Mouse (Mus musculus) intestine, embryonic 14.5 days (tissue): Measurements from ENCODE around the gene Foxe3. TPM values are rescaled to one million over a fixed set of nuclear protein-coding genes. Genes with fewer than 3 reads are reported as not detected.

ENCODE experiments used
- ATAC-seq: fragments of 200-750 bp; cut with Nextera tagmentation; replicated peaks from 2 replicates; pipeline ENCODE4 v1.8.0; 2017; ENCODE audit warnings: low read depth, moderate number of reproducible peaks, moderate TSS enrichment, moderate library complexity; ENCODE audit not compliant: low FRiP score, low TSS enrichment
- DNase-seq: peaks from one replicate; pipeline ENCODE4 v3.0.0-alpha.2; 2018; ENCODE audit warnings: low spot score
- H3K27ac ChIP-seq: fragments of 300-500 bp; sonication (generic); 2 replicates; pipeline ENCODE4 v1.5.1; 2014; ENCODE audit warnings: low read depth, mild to moderate bottlenecking, control low read depth
- H3K27me3 ChIP-seq: fragments of 300-500 bp; sonication (generic); replicated peaks from 2 replicates; pipeline ENCODE4 v1.6.1; 2014; ENCODE audit warnings: low read length, control low read depth; ENCODE audit not compliant: control insufficient read depth, insufficient read depth
- H3K36me3 ChIP-seq: fragments of 300-500 bp; sonication (generic); 2 replicates; pipeline ENCODE4 v1.6.1; 2014; ENCODE audit warnings: low read length, control low read depth; ENCODE audit not compliant: control insufficient read depth, insufficient read depth
- H3K4me1 ChIP-seq: fragments of 300-500 bp; sonication (generic); replicated peaks from 2 replicates; pipeline ENCODE4 v1.6.1; 2014; ENCODE audit warnings: low read length, control low read depth, mixed read lengths; ENCODE audit not compliant: control insufficient read depth, insufficient read depth
- H3K4me2 ChIP-seq: fragments of 300-500 bp; sonication (generic); 2 replicates; pipeline ENCODE4 v1.6.1; 2014; ENCODE audit warnings: low read length
- H3K4me3 ChIP-seq: fragments of 300-500 bp; sonication (generic); 2 replicates; pipeline ENCODE4 v1.5.1; 2014; ENCODE audit warnings: low read depth, low read length, control low read depth, mixed read lengths
- H3K9ac ChIP-seq: fragments of 300-500 bp; sonication (generic); 2 replicates; pipeline ENCODE4 v1.6.1; 2014; ENCODE audit warnings: mild to moderate bottlenecking, low read length
- H3K9me3 ChIP-seq: fragments of 300-500 bp; sonication (generic); 2 replicates; pipeline ENCODE4 v1.6.1; 2016; ENCODE audit warnings: low read length, control low read depth; ENCODE audit not compliant: control insufficient read depth
- WGBS: fragments of 180-500 bp; shearing (Covaris S2); extraction: QIAGEN DNeasy Blood & Tissue Kit; methylation state at CpG from one replicate; pipeline ENCODE4 v1.1.7; 2014; 5-methylcytosine and 5-hydroxymethylcytosine counted together
- polyA plus RNA-seq: library from polyadenylated mRNA; unstranded; fragments of >200 nt; fragmentation: Nextera tagmentation; extraction: Ambion mirVana; gene quantifications from 2 replicates; pipeline ENCODE4 v1.2.1, GENCODE M21; 2014

Gene Foxe3
- polyA plus RNA-seq, 1 experiment from 2014 or later, result not detected

- no peak overlapping the region for H3K4me2 ChIP-seq
- no peak overlapping the region for H3K4me3 ChIP-seq
- no peak overlapping the region for H3K9ac ChIP-seq
- H3K36me3 ChIP-seq, result no peaks in the 10 kb centered on the region
- DNase-seq, result no peak
- no peak for ATAC-seq
- H3K4me1 ChIP-seq, result no peaks in the 10 kb centered on the region
- peaks cover 6% of the 10 kb centered on the region for H3K27me3 ChIP-seq
- H3K27ac ChIP-seq, result no peak overlapping the region
- no peaks in the 10 kb centered on the region for H3K9me3 ChIP-seq
- WGBS, result 71% methylated on average over 7 of the region's 7 CpGs
These were observed 22.2 kb upstream of the Foxe3 start for GRCm38 (mm10) chr4:114947852-114948481.

- H3K4me1 ChIP-seq, result no peaks in the 10 kb centered on the region
- H3K27ac ChIP-seq, result no peak overlapping the region
- no peaks in the 10 kb centered on the region for H3K9me3 ChIP-seq
- no peaks in the 10 kb centered on the region for H3K36me3 ChIP-seq
- 20% methylated on average over 6 of the region's 6 CpGs for WGBS
- peaks cover 6% of the 10 kb centered on the region for H3K27me3 ChIP-seq
- no peak overlapping the region for H3K4me3 ChIP-seq
- DNase-seq, result peak; percentile 93
- H3K4me2 ChIP-seq, result no peak overlapping the region
- H3K9ac ChIP-seq, result no peak overlapping the region
- peak; percentile 68 for ATAC-seq
These were observed 21.6 kb upstream of the Foxe3 start for GRCm38 (mm10) chr4:114947395-114947794.

- H3K27me3 ChIP-seq, result peaks cover 6% of the 10 kb centered on the region
- no peak overlapping the region for H3K4me2 ChIP-seq
- 79% methylated on average over 4 of the region's 4 CpGs for WGBS
- H3K4me3 ChIP-seq, result no peak overlapping the region
- no peak for ATAC-seq
- no peaks in the 10 kb centered on the region for H3K36me3 ChIP-seq
- no peak for DNase-seq
- no peak overlapping the region for H3K9ac ChIP-seq
- H3K9me3 ChIP-seq, result no peaks in the 10 kb centered on the region
- no peak overlapping the region for H3K27ac ChIP-seq
- H3K4me1 ChIP-seq, result no peaks in the 10 kb centered on the region
These were observed 20.6 kb upstream of the Foxe3 start for GRCm38 (mm10) chr4:114946416-114946815.

GRCm38 (mm10) chr4:114945021-114945420, 19.2 kb upstream of the Foxe3 start:
- H3K27me3 ChIP-seq, result peaks cover 6% of the 10 kb centered on the region
- ATAC-seq (no peak), DNase-seq (no peak)
- WGBS, result 34% methylated on average over 5 of the region's 5 CpGs
- H3K4me2 ChIP-seq, result no peak overlapping the region
- no peaks in the 10 kb centered on the region for H3K4me1 ChIP-seq
- H3K36me3 ChIP-seq, result no peaks in the 10 kb centered on the region
- no peak overlapping the region for H3K4me3 ChIP-seq
- H3K9ac ChIP-seq, result no peak overlapping the region
- H3K27ac ChIP-seq, result no peak overlapping the region
- no peaks in the 10 kb centered on the region for H3K9me3 ChIP-seq

DNA sequence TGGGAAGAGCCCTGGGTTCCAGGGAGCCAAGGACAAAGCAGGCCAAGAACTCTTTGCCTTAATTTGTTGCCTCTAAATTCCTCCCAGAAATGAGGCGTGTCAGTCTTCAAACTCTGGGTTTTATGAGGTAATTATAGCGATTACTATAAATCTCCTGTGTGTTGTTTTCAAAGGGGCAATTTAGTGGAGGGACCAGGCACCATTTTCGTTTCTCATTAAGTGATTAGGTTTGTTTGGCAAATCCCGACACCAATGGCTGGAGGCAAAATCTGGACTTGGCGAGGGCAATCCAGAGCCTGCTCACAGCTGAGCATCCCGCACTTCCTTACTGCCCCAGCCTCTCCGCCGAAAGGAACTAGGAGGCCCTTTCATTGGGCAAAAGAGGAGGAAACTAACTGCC, 16.8 kb upstream of the Foxe3 start:
- no peak overlapping the region for H3K27ac ChIP-seq
- no peak overlapping the region for H3K9ac ChIP-seq
- DNase-seq (no peak), ATAC-seq (no peak)
- H3K4me1 ChIP-seq, result no peaks in the 10 kb centered on the region
- no peaks in the 10 kb centered on the region for H3K36me3 ChIP-seq
- no peaks in the 10 kb centered on the region for H3K9me3 ChIP-seq
- H3K4me2 ChIP-seq, result no peak overlapping the region
- WGBS, result 30% methylated on average over 8 of the region's 8 CpGs
- H3K27me3 ChIP-seq, result peaks cover 9% of the 10 kb centered on the region
- H3K4me3 ChIP-seq, result no peak overlapping the region

DNA sequence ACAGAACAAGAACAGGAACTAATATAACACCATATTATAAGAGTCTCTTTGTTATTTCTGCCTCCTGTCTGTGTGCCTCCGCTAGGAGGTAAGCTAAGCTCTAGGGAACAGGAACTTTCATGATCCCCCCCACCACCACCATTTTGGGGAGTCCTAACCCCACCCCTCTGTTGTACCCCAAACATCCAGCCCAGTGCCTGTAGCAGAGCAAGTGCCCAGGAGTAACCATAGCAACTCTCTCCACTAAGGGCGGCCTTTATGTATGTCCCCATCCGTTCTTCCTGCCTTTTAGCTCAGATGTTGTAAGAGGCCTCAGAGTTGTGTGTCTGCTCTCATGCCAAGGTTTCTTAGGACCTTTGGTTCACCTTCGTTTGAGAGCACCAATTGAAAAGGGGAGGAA, 16.3 kb upstream of the Foxe3 start:
- WGBS, result 53% methylated on average over 4 of the region's 4 CpGs
- no peak for ATAC-seq
- no peak overlapping the region for H3K27ac ChIP-seq

DNA sequence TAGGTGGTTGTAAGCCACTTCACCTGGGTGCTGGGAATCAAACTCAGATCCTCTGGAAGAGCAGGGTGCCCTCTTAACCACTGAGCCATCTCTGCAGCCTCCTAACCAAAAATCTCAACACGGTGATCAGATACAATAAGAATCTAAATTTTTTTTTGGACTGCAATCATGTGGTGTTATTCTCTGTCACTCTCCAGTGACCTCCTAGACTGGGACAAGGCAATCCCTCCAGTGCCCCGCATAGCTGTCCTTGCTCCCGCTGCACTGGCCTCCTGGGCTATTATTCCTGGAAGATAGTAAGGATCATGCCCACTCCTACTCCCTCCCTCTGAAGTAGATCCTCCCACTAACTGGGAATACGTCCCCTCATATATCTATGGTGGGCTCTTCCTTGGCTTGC, 15.5 kb upstream of the Foxe3 start:
- Histone ChIP-seq H3K27me3 (peaks cover 7% of the 10 kb centered on the region), H3K4me1 (no peaks in the 10 kb centered on the region), H3K9ac (no peak overlapping the region), H3K36me3 (no peaks in the 10 kb centered on the region), H3K27ac (no peak overlapping the region), H3K4me2 (no peak overlapping the region), H3K9me3 (no peaks in the 10 kb centered on the region), H3K4me3 (no peak overlapping the region)
- ATAC-seq (no peak), DNase-seq (peak; percentile 38)
- WGBS, result 80% methylated on average over 4 of the region's 4 CpGs

More for the DNA sequence above, 16.3 kb upstream of the Foxe3 start:
- no peaks in the 10 kb centered on the region for H3K9me3 ChIP-seq
- no peaks in the 10 kb centered on the region for H3K36me3 ChIP-seq
- H3K4me2 ChIP-seq, result no peak overlapping the region
- H3K4me3 ChIP-seq, result no peak overlapping the region
- DNase-seq, result peak; percentile 41
- no peak overlapping the region for H3K9ac ChIP-seq
- H3K4me1 ChIP-seq, result no peaks in the 10 kb centered on the region
- H3K27me3 ChIP-seq, result peaks cover 9% of the 10 kb centered on the region

DNA sequence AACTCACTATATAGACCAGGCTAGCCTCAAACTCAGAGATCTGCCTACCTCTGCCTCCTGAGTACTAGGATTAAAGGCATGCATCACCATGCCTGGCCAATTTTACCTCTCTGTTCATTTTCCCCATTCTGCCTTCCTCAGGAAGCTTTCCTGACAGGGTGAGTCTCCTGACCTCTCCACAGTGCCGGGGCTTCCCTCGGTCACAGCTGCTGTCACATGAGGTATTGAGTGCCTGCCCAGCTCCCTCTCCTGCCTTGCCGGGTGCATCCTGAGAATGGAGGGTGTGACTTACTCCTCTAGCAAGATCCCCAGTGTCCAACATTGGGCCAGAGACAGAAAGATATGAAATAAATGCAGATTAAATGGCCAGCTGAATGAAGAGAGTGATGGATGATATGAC, 12.4 kb upstream of the Foxe3 start:
- Histone ChIP-seq H3K9ac (no peak overlapping the region), H3K27me3 (peaks cover 13% of the 10 kb centered on the region; the same call in 1 of the 2 replicates), H3K9me3 (no peaks in the 10 kb centered on the region), H3K36me3 (no peaks in the 10 kb centered on the region), H3K4me2 (no peak overlapping the region), H3K4me3 (no peak overlapping the region), H3K27ac (no peak overlapping the region), H3K4me1 (no peaks in the 10 kb centered on the region)
- ATAC-seq (no peak), DNase-seq (no peak)
- 43% methylated on average over 3 of the region's 3 CpGs for WGBS

GRCm38 (mm10) chr4:114937459-114938047, 11.7 kb upstream of the Foxe3 start:
- Histone ChIP-seq H3K36me3 (no peaks in the 10 kb centered on the region), H3K9me3 (no peaks in the 10 kb centered on the region), H3K4me3 (no peak overlapping the region), H3K27ac (no peak overlapping the region), H3K9ac (no peak overlapping the region), H3K4me2 (no peak overlapping the region), H3K27me3 (peaks cover 13% of the 10 kb centered on the region; the same call in 1 of the 2 replicates), H3K4me1 (no peaks in the 10 kb centered on the region)
- ATAC-seq (no peak), DNase-seq (no peak)
- 72% methylated on average over 4 of the region's 4 CpGs for WGBS
